Mouse (Mus musculus) stomach, postnatal 0 days (tissue): ENCODE measurements around the gene Slc9a6. TPM values are rescaled to one million over a fixed set of nuclear protein-coding genes. Genes with fewer than 3 reads are reported as not detected.

Experiments
- ATAC-seq: fragments of 200-750 bp; cut with Nextera tagmentation; 2 replicates; pipeline ENCODE4 v1.8.0; 2017; ENCODE audit not compliant: low FRiP score, low TSS enrichment
- DNase-seq: peaks from one replicate; pipeline ENCODE4 v3.0.0-alpha.2; 2016; ENCODE audit warnings: low spot score
- H3K27ac ChIP-seq: fragments of 300-500 bp; sonication (generic); replicated peaks from 2 replicates; pipeline ENCODE4 v1.5.1; 2014; ENCODE audit warnings: mild to moderate bottlenecking, control low read depth
- H3K27me3 ChIP-seq: fragments of 300-500 bp; sonication (generic); 2 replicates; pipeline ENCODE4 v1.6.1; 2014; ENCODE audit warnings: low read length; ENCODE audit not compliant: control insufficient read depth, insufficient read depth
- H3K36me3 ChIP-seq: fragments of 300-500 bp; sonication (generic); 2 replicates; pipeline ENCODE4 v1.6.1; 2014; ENCODE audit warnings: low read length, mixed read lengths; ENCODE audit not compliant: control insufficient read depth, insufficient read depth
- H3K4me1 ChIP-seq: fragments of 300-500 bp; sonication (generic); replicated peaks from 2 replicates; pipeline ENCODE4 v1.6.1; 2014; ENCODE audit warnings: antibody characterized with exemption; ENCODE audit not compliant: control insufficient read depth, insufficient read depth
- H3K4me2 ChIP-seq: fragments of 300-500 bp; sonication (generic); replicated peaks from 2 replicates; pipeline ENCODE4 v1.6.1; 2014; ENCODE audit warnings: low read depth, mild to moderate bottlenecking, control low read depth, moderate library complexity
- H3K4me3 ChIP-seq: fragments of 300-500 bp; sonication (generic); 2 replicates; pipeline ENCODE4 v1.5.1; 2014; ENCODE audit warnings: low read depth, low read length, control low read depth
- H3K9ac ChIP-seq: fragments of 300-500 bp; sonication (generic); 2 replicates; pipeline ENCODE4 v1.6.1; 2014; ENCODE audit warnings: mild to moderate bottlenecking, low read length, control low read depth, mixed read lengths
- H3K9me3 ChIP-seq: fragments of 300-500 bp; sonication (generic); 2 replicates; pipeline ENCODE4 v1.6.1; 2016; ENCODE audit warnings: low read length; ENCODE audit not compliant: control insufficient read depth
- CTCF ChIP-seq: IDR thresholded peaks from 2 replicates; pipeline ENCODE4 v1.5.1; 2016; ENCODE audit warnings: antibody characterized with exemption, low read depth, mild to moderate bottlenecking, moderate library complexity
- EP300 ChIP-seq: optimal IDR thresholded peaks from 2 replicates; pipeline ENCODE3; 2016; ENCODE audit warnings: antibody characterized with exemption
- WGBS: fragments of 180-500 bp; shearing (Covaris S2); extraction: QIAGEN DNeasy Blood & Tissue Kit; methylation state at CpG from one replicate; pipeline ENCODE4 v1.1.7; 2014; 5-methylcytosine and 5-hydroxymethylcytosine counted together
- polyA plus RNA-seq: library from polyadenylated mRNA; unstranded; fragments of >200 nt; fragmentation: Nextera tagmentation; extraction: Ambion mirVana; gene quantifications from 2 replicates; pipeline ENCODE4 v1.2.1, GENCODE M21; 2015

Slc9a6 gene
- polyA plus RNA-seq, 1 experiment from 2014 or later: 16.1 TPM

GRCm38 (mm10) chrX:56659286-56659685 is 49.7 kb downstream of the Slc9a6 start:
- H3K4me3 ChIP-seq: no peak overlapping the region
- H3K27me3 ChIP-seq: no peaks in the 10 kb centered on the region
- DNase-seq: no peak
- H3K4me1 ChIP-seq: no peaks in the 10 kb centered on the region
- TF ChIP-seq CTCF (no peak), EP300 (no peak)
- H3K9me3 ChIP-seq: no peaks in the 10 kb centered on the region
- H3K27ac ChIP-seq: no peak overlapping the region
- no peak overlapping the region for H3K4me2 ChIP-seq
- 63% methylated on average over 2 of the region's 2 CpGs for WGBS
- ATAC-seq: no peak
- H3K36me3 ChIP-seq: no peaks in the 10 kb centered on the region
- H3K9ac ChIP-seq: no peak overlapping the region

- H3K27me3 ChIP-seq: no peaks in the 10 kb centered on the region
- TF ChIP-seq EP300: no peak
- no peak for TF ChIP-seq CTCF
- H3K9ac ChIP-seq: no peak overlapping the region
- DNase-seq (no peak), ATAC-seq (no peak)
- no peaks in the 10 kb centered on the region for H3K36me3 ChIP-seq
- no peaks in the 10 kb centered on the region for H3K4me1 ChIP-seq
- WGBS: 93% methylated on average over 12 of the region's 12 CpGs
- no peak overlapping the region for H3K27ac ChIP-seq
- no peak overlapping the region for H3K4me3 ChIP-seq
- no peaks in the 10 kb centered on the region for H3K9me3 ChIP-seq
- H3K4me2 ChIP-seq: no peak overlapping the region
Measured at GRCm38 (mm10) chrX:56661143-56661542, 51.6 kb downstream of the Slc9a6 start.

GRCm38 (mm10) chrX:56662316-56662715 is 52.8 kb downstream of the Slc9a6 start:
- Histone ChIP-seq H3K9ac (no peak overlapping the region), H3K4me1 (no peaks in the 10 kb centered on the region), H3K36me3 (no peaks in the 10 kb centered on the region), H3K4me3 (no peak overlapping the region), H3K27ac (no peak overlapping the region), H3K27me3 (no peaks in the 10 kb centered on the region), H3K9me3 (no peaks in the 10 kb centered on the region), H3K4me2 (no peak overlapping the region)
- WGBS: 90% methylated on average over 6 of the region's 6 CpGs
- DNase-seq (no peak), ATAC-seq (no peak)
- TF ChIP-seq EP300: no peak
- TF ChIP-seq CTCF: no peak

GRCm38 (mm10) chrX:56663377-56663776 is 53.8 kb downstream of the Slc9a6 start:
- no peak overlapping the region for H3K4me2 ChIP-seq
- H3K9me3 ChIP-seq: no peaks in the 10 kb centered on the region
- no peaks in the 10 kb centered on the region for H3K4me1 ChIP-seq
- DNase-seq (no peak), ATAC-seq (no peak)
- no peaks in the 10 kb centered on the region for H3K36me3 ChIP-seq
- no peak overlapping the region for H3K27ac ChIP-seq
- H3K27me3 ChIP-seq: no peaks in the 10 kb centered on the region
- TF ChIP-seq CTCF (no peak), EP300 (no peak)
- no peak overlapping the region for H3K4me3 ChIP-seq
- H3K9ac ChIP-seq: no peak overlapping the region
- WGBS: 74% methylated on average over 4 of the region's 4 CpGs

GRCm38 (mm10) chrX:56665226-56665973 is 55.8 kb downstream of the Slc9a6 start:
- TF ChIP-seq EP300 (no peak), CTCF (no peak)
- Histone ChIP-seq H3K36me3 (no peaks in the 10 kb centered on the region), H3K4me1 (no peaks in the 10 kb centered on the region), H3K4me3 (no peak overlapping the region), H3K27me3 (no peaks in the 10 kb centered on the region), H3K9me3 (no peaks in the 10 kb centered on the region), H3K27ac (no peak overlapping the region), H3K4me2 (no peak overlapping the region), H3K9ac (no peak overlapping the region)
- 75% methylated on average over 8 of the region's 8 CpGs for WGBS
- DNase-seq: no peak
- ATAC-seq: no peak

GRCm38 (mm10) chrX:56667296-56667695 is 57.7 kb downstream of the Slc9a6 start:
- Histone ChIP-seq H3K4me3 (no peak overlapping the region), H3K36me3 (no peaks in the 10 kb centered on the region), H3K4me1 (no peaks in the 10 kb centered on the region), H3K27ac (no peak overlapping the region), H3K9ac (no peak overlapping the region), H3K4me2 (no peak overlapping the region), H3K9me3 (no peaks in the 10 kb centered on the region), H3K27me3 (no peaks in the 10 kb centered on the region)
- no peak for DNase-seq
- WGBS: 59% methylated on average over 6 of the region's 6 CpGs
- TF ChIP-seq EP300 (no peak), CTCF (no peak)
- ATAC-seq: no peak
